Mouse (Mus musculus): Measurements from ENCODE around the gene Plcl2.

DNA sequence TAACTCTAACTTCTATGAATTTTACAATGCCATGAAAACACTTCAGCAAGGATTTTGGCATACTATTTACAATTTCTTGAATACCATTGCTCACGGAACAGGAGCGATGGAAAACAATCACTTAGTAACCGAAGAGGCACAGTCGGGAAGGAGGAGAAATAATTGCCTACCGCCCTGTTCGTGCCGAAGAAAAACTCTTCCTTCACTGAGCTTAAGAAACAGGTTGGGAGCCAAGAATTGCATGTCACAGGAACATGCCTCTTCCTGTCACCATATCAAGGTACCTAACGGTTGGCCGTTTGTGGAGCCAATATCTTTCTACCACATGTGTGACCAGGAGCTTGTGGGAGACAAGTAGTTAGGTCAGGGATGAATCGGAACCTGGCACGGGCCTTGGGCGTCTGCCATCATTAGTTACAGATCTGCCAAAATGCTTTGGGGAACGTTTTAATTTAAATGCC is 2.3 kb upstream of the Plcl2 start:
- TF ChIP-seq CTCF (IDR thresholded peaks at IDR 0.05) (no peak), EP300 (IDR thresholded peaks at IDR 0.05) (no peak)
